Mouse (Mus musculus) kidney, embryonic 14.5 days (tissue): ENCODE measurements around the gene Slc16a1. TPM values are rescaled to one million over a fixed set of nuclear protein-coding genes. Genes with fewer than 3 reads are reported as not detected.
"Not testable (repeated sequence)": the region's sequence is repeated elsewhere in the genome, so short reads cannot be mapped to it uniquely, and the experiment has no call there.

Experiments used
- ATAC-seq: fragments of 200-750 bp; cut with Nextera tagmentation; 2 replicates; pipeline ENCODE4 v1.8.0; 2017; ENCODE audit warnings: moderate number of reproducible peaks, mild to moderate bottlenecking, moderate TSS enrichment, moderate library complexity; ENCODE audit not compliant: low FRiP score, low TSS enrichment
- H3K27ac ChIP-seq: fragments of 300-500 bp; sonication (generic); 2 replicates; pipeline ENCODE4 v1.5.1; 2014; ENCODE audit warnings: low read depth, mild to moderate bottlenecking, low read length, moderate library complexity, mixed read lengths
- H3K27me3 ChIP-seq: fragments of 300-500 bp; sonication (generic); 2 replicates; pipeline ENCODE4 v1.6.1; 2014; ENCODE audit warnings: mild to moderate bottlenecking, low read length; ENCODE audit not compliant: control insufficient read depth, insufficient read depth
- H3K36me3 ChIP-seq: fragments of 300-500 bp; sonication (generic); 2 replicates; pipeline ENCODE4 v1.6.1; 2014; ENCODE audit warnings: low read length, mixed read lengths; ENCODE audit not compliant: control insufficient read depth, insufficient read depth
- H3K4me1 ChIP-seq: fragments of 300-500 bp; sonication (generic); 2 replicates; pipeline ENCODE4 v1.6.1; 2014; ENCODE audit warnings: low read length, mixed read lengths; ENCODE audit not compliant: control insufficient read depth, insufficient read depth
- H3K4me2 ChIP-seq: fragments of 300-500 bp; sonication (generic); replicated peaks from 2 replicates; pipeline ENCODE4 v1.6.1; 2014; ENCODE audit warnings: low read depth, mild to moderate bottlenecking, low read length
- H3K4me3 ChIP-seq: fragments of 300-500 bp; sonication (generic); 2 replicates; pipeline ENCODE4 v1.5.1; 2014; ENCODE audit warnings: mild to moderate bottlenecking, low read length
- H3K9ac ChIP-seq: fragments of 300-500 bp; sonication (generic); 2 replicates; pipeline ENCODE4 v1.6.1; 2014; ENCODE audit warnings: low read depth, mild to moderate bottlenecking, low read length, moderate library complexity
- H3K9me3 ChIP-seq: fragments of 300-500 bp; sonication (generic); 2 replicates; pipeline ENCODE4 v1.6.1; 2016; ENCODE audit warnings: low read length; ENCODE audit not compliant: control insufficient read depth
- WGBS: fragments of 180-500 bp; shearing (Covaris S2); extraction: QIAGEN DNeasy Blood & Tissue Kit; methylation state at CpG from one replicate; pipeline ENCODE4 v1.1.7; 2014; 5-methylcytosine and 5-hydroxymethylcytosine counted together
- polyA plus RNA-seq: library from polyadenylated mRNA; unstranded; fragments of >200 nt; fragmentation: Nextera tagmentation; extraction: Ambion mirVana; gene quantifications from 2 replicates; pipeline ENCODE4 v1.2.1, GENCODE M21; 2014

Slc16a1 gene
- polyA plus RNA-seq, 1 experiment from 2014 or later, result 55.2 TPM

DNA sequence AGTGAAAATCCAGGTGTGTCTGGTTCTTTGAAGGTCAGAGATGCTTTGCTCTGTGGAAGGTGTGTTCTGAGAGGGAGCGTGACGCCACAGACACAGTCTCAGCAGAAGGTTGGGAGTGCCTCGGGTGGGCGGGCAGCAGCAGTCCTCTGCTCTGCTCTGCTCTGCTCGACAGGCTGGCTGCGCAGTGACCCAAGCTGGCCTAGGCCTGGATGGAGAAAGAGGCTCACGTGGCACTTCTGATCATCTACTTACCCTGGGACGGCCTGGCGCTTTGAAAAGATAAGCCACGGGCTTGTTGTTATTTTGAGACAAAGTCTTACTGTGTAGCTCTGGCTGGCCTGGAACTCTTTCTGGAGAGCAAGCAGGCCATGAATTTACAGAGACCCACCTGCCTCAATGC, 29.0 kb downstream of the Slc16a1 start:
- Histone ChIP-seq H3K4me2 (no peak overlapping the region), H3K4me1 (peaks cover 11% of the 10 kb centered on the region), H3K36me3 (no peaks in the 10 kb centered on the region), H3K9me3 (no peaks in the 10 kb centered on the region), H3K4me3 (no peak overlapping the region), H3K27ac (no peak overlapping the region), H3K27me3 (no peaks in the 10 kb centered on the region), H3K9ac (no peak overlapping the region)
- 61% methylated on average over 10 of the region's 10 CpGs for WGBS
- no peak for ATAC-seq

DNA sequence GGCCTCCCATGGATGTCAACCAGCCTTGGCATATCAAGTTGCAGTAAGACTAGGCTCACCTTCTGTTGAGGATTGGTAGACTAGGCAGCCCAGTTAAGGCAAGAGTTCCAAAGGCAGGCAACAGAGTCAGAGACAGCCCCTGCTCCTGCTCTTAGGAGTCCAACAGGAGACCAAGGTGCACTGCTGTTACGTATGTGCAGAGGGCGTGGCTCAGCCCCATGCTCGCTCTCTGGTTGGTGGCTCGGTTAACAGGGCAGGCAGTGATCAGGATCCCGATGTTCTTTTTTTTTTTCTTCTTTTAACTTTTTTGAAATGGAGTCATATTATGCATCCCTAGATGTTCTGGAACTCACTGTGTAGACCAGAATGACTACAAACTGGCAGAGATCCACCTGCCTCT, 30.5 kb downstream of the Slc16a1 start:
- H3K4me1 ChIP-seq, result peaks cover 21% of the 10 kb centered on the region
- no peaks in the 10 kb centered on the region for H3K9me3 ChIP-seq
- ATAC-seq, result no peak
- H3K4me2 ChIP-seq, result no peak overlapping the region
- H3K27me3 ChIP-seq, result no peaks in the 10 kb centered on the region
- H3K9ac ChIP-seq, result no peak overlapping the region
- H3K4me3 ChIP-seq, result no peak overlapping the region
- H3K36me3 ChIP-seq, result no peaks in the 10 kb centered on the region
- 87% methylated on average over 5 of the region's 5 CpGs for WGBS
- no peak overlapping the region for H3K27ac ChIP-seq

DNA sequence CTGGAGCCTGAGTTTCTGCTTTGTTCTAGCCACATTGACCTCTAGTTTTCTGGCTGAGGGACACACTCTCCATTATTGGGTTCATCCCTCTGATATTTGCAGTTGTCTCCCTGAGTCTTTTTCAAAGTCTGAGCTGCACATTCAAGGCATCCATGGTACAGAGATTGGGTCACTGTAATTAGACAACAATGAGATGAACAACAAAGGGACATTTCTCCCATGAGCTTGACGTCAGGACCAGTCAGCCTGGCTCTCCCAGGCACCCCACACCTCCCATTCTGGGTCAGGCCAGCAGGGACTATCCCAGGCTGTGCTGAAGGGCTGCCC, 31.4 kb downstream of the Slc16a1 start:
- no peak overlapping the region for H3K4me2 ChIP-seq
- H3K4me1 ChIP-seq, result peaks cover 30% of the 10 kb centered on the region
- no peaks in the 10 kb centered on the region for H3K9me3 ChIP-seq
- no peaks in the 10 kb centered on the region for H3K27me3 ChIP-seq
- 0 out of 2 replicates have a peak overlapping the region, but pooled peaks have one; percentile 3 for H3K27ac ChIP-seq
- no peak overlapping the region for H3K9ac ChIP-seq
- WGBS, result 50% methylated on average over 1 of the region's 1 CpGs
- ATAC-seq, result 0 out of 2 replicates have a peak, but pooled peaks have one; percentile 4
- no peaks in the 10 kb centered on the region for H3K36me3 ChIP-seq
- H3K4me3 ChIP-seq, result no peak overlapping the region

DNA sequence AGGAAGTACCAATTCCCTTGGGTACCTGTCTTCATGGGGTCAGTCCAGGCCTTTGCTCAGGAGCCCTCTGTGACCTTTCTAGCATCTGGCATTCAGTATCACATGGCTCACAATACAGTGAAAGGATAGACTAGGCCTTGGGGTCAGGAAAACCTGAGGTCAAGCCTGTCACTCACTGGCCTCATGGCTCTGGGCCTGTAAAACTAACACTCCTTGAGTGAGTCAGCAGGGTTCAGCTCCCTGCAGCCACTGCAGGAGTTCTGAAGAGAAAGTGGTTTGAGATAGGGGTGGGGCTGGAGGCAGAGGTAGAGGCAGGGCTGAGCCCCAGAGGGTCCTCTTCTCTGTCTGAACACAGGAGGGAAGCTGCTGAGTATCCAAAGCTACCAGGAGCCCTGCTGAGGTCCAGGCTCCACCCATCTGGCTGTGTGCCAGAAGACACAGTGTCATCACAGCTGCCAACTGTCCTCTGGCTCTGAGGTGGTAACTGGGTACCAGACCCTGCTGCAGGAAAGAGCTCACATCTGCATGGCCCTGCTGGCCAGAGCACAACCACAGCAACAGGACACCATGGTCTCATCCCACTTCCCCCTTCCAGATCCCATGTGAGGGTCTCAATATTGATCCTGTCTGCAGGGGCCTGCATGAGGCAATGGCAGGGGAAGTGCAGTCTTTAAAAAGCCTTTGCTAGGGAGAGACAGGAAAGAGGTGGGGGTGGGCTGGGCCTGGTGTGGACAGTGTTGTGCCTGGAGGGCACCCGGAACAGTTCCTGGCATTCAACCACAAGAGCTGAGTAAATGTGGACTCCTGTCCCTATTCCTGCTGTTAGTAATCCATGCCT, 31.9 kb downstream of the Slc16a1 start:
- H3K27me3 ChIP-seq, H3K4me3 ChIP-seq, H3K36me3 ChIP-seq, H3K9ac ChIP-seq, H3K4me2 ChIP-seq, H3K9me3 ChIP-seq: not testable (repeated sequence)
- ATAC-seq, result peak; percentile 32
- Histone ChIP-seq H3K4me1 (peaks cover 33% of the 10 kb centered on the region), H3K27ac (peak overlapping the region; percentile 56; the same call in 1 of the 2 replicates)
- 80% methylated on average over 1 of the region's 1 CpGs for WGBS

DNA sequence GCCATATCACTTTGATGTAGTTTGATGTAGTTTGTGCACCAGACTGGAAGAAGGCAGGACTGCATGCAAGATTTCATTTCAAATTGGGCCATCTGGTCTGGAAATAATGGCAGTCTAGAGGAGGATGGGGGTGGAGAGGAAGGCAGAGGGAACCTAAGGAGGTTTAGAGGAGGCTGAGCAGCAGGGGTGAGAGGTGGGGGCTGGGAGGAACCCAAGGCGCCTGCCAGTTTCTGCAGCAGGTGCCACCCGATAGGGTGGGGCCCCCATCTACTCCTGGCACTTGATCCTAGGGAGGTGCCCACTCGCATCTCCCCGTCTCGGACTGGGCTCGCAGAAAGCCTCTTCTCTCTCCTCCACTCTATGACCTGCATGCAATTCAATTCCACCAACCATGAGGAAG, 33.1 kb downstream of the Slc16a1 start:
- H3K36me3 ChIP-seq, result no peaks in the 10 kb centered on the region
- ATAC-seq, result peak; percentile 24
- H3K27ac ChIP-seq, result peak overlapping the region; percentile 56; the same call in 1 of the 2 replicates
- H3K4me3 ChIP-seq, result no peak overlapping the region
- no peaks in the 10 kb centered on the region for H3K9me3 ChIP-seq
- H3K9ac ChIP-seq, result no peak overlapping the region
- H3K4me2 ChIP-seq, result no peak overlapping the region
- WGBS, result 51% methylated on average over 6 of the region's 6 CpGs
- H3K27me3 ChIP-seq, result no peaks in the 10 kb centered on the region
- H3K4me1 ChIP-seq, result peaks cover 33% of the 10 kb centered on the region

DNA sequence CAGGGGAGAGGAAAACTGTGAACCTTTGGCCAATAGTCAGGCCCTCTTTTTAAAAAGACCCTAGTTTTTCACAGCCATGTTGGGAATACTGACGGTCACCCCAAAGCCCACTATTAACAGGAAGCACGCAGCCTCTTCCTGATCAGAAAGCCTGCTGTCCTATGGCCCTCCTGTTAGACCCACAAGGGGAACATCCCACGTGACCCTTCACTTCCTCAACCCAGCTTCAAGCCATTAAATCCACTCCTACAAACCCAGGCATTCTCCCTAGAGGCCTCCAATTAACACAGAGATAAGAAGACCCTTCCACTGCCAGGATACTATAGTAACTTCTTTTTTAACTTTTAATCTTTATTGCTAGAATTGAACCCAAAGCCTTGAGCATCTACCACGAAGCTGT, 33.6 kb downstream of the Slc16a1 start:
- Histone ChIP-seq H3K4me2 (no peak overlapping the region), H3K27ac (peak overlapping the region; percentile 56; the same call in 1 of the 2 replicates), H3K9ac (no peak overlapping the region), H3K27me3 (no peaks in the 10 kb centered on the region), H3K4me3 (no peak overlapping the region), H3K36me3 (no peaks in the 10 kb centered on the region), H3K9me3 (no peaks in the 10 kb centered on the region), H3K4me1 (peaks cover 33% of the 10 kb centered on the region)
- 36% methylated on average over 4 of the region's 4 CpGs for WGBS
- ATAC-seq, result no peak

DNA sequence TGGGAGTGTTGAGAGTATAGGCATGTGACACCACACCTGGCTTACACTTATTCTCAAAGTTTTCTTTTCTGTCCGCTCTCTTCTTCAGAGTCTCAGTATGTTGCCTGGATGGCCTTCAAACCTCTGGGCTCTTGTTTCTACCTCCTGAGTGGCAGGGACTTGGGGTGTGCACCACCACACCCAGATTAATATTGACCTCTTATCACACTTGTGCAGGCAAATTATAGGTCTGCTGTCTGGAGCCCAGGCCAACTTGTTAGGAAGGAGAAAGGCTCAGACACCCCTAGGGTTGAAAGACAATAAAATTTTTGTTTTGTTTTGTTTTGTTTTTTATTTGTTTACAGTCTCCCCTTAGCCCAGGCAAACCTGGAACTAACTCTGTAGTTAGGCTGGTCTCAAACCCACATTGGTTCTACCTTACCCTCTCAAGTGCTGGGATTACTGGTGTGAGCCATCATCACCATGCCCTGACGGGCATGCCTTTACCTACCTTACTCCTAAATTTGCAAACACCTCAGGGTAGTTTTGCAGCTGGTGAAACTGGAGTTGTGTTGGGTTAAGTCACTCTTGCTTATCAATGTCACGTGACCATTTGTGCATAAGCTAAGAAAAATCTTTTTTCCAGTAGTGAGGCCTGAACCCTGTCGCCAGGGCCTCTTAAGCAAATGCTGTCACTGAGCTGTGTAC, 35.3 kb downstream of the Slc16a1 start:
- 0 out of 2 replicates have a peak overlapping the region, but pooled peaks have one; percentile 62 for H3K4me2 ChIP-seq
- 37% methylated on average over 4 of the region's 4 CpGs for WGBS
- H3K4me3 ChIP-seq, result no peak overlapping the region
- H3K27ac ChIP-seq, result peak overlapping the region; percentile 91
- peaks cover 33% of the 10 kb centered on the region for H3K4me1 ChIP-seq
- no peak for ATAC-seq
- no peaks in the 10 kb centered on the region for H3K27me3 ChIP-seq
- no peak overlapping the region for H3K9ac ChIP-seq
- H3K9me3 ChIP-seq, result no peaks in the 10 kb centered on the region
- no peaks in the 10 kb centered on the region for H3K36me3 ChIP-seq

DNA sequence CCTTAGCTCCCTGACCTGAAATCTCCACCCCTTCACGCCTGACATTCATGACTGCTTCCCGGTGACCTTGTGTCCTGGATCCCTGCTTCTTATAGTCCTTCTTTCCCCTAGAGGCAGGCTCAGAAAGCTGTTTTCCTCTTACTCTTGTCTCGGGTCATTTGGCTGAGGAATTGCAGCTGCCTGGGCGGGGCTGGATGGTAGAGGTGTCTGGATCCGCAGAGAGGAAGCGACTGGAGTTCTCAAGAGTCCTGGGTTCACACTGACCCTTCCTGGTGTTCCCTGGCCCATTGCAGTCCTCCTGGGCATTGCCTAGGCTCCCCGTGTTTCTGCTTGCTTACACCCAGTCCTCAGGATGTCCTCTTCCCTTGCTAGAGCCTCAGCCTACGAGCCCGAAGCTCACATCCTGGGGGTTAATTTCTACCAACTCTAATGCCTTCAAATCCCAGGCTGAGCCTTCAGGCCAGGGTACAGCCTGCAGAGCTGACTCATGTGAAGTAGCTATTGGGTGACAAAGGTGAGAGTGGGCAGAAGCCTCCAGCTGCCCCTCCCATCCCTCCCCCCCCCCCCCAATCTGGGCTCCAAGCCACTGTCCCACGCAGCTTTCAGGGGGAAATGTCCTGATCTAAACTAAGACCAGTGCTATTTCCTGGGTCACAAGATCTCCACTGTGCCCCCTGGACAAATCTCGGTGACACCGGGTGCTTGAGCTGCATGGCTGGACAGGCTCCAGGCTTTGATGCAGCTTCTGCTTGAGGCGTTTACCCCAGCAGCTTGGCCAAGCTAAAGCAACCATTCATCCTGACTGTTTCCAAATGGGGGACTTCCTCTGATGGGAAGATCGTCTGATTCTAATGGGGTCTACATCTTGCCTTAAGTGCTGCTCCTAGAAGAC, 36.1 kb downstream of the Slc16a1 start:
- Histone ChIP-seq H3K27me3 (no peaks in the 10 kb centered on the region), H3K4me3 (peak overlapping the region; percentile 31), H3K4me1 (peaks cover 33% of the 10 kb centered on the region), H3K9ac (peak overlapping the region; percentile 0), H3K4me2 (peak overlapping the region; percentile 62), H3K9me3 (no peaks in the 10 kb centered on the region), H3K36me3 (no peaks in the 10 kb centered on the region), H3K27ac (peak overlapping the region; percentile 91)
- ATAC-seq, result peak; percentile 57
- WGBS, result under 1% methylated on average over 14 of the region's 14 CpGs
